Mouse (Mus musculus): Measurements from ENCODE around the gene Pank4. TPM values are rescaled to one million over a fixed set of nuclear protein-coding genes. Genes with fewer than 3 reads are reported as not detected.
A peak's percentile ranks its signal among the peaks of the same experiment; 100 is the strongest.

Gene Pank4
- polyA plus RNA-seq, 1 experiment from 2014 or later: 31.5 TPM

- WGBS: 76% methylated on average over 1 of the region's 1 CpGs
- Histone ChIP-seq H3K36me3 (ENCODE audit: control insufficient read depth, insufficient read depth, low read length) (no peaks in the 10 kb centered on the region), H3K27ac (ENCODE audit: low read depth, low read length) (no peak overlapping the region), H3K4me3 (ENCODE audit: low read depth, low read length) (no peak overlapping the region), H3K27me3 (ENCODE audit: control insufficient read depth, insufficient read depth, low read length) (no peaks in the 10 kb centered on the region), H3K9ac (ENCODE audit: low read depth, low read length) (no peak overlapping the region), H3K4me1 (replicated peaks; ENCODE audit: control insufficient read depth, insufficient read depth, low read length) (no peaks in the 10 kb centered on the region), H3K4me2 (replicated peaks; ENCODE audit: low read depth, low read length) (no peak overlapping the region), H3K9me3 (ENCODE audit: control insufficient read depth, low read length) (no peaks in the 10 kb centered on the region)
- DNase-seq (ENCODE audit: low spot score) (no peak), ATAC-seq (ENCODE audit: low FRiP score) (no peak)
These were observed 26.2 kb upstream of the Pank4 start for GRCm38 (mm10) chr4:154937746-154938145.

GRCm38 (mm10) chr4:154940156-154940555, 23.8 kb upstream of the Pank4 start:
- H3K27ac ChIP-seq (ENCODE audit: low read depth, low read length): no peak overlapping the region
- 0 out of 2 replicates have a peak, but pooled peaks cover 2% of the 10 kb centered on the region for H3K4me1 ChIP-seq (replicated peaks; ENCODE audit: control insufficient read depth, insufficient read depth, low read length)
- H3K9ac ChIP-seq (ENCODE audit: low read depth, low read length): no peak overlapping the region
- WGBS: 87% methylated on average over 2 of the region's 2 CpGs
- DNase-seq (ENCODE audit: low spot score): no peak
- no peaks in the 10 kb centered on the region for H3K9me3 ChIP-seq (ENCODE audit: control insufficient read depth, low read length)
- H3K4me2 ChIP-seq (replicated peaks; ENCODE audit: low read depth, low read length): no peak overlapping the region
- no peaks in the 10 kb centered on the region for H3K27me3 ChIP-seq (ENCODE audit: control insufficient read depth, insufficient read depth, low read length)
- ATAC-seq (ENCODE audit: low FRiP score): no peak
- no peaks in the 10 kb centered on the region for H3K36me3 ChIP-seq (ENCODE audit: control insufficient read depth, insufficient read depth, low read length)
- no peak overlapping the region for H3K4me3 ChIP-seq (ENCODE audit: low read depth, low read length)

- no peaks in the 10 kb centered on the region for H3K36me3 ChIP-seq (ENCODE audit: control insufficient read depth, insufficient read depth, low read length)
- ATAC-seq (ENCODE audit: low FRiP score): no peak
- WGBS: 93% methylated on average over 5 of the region's 5 CpGs
These were observed 22.1 kb upstream of the Pank4 start for GRCm38 (mm10) chr4:154941831-154942230.

DNA sequence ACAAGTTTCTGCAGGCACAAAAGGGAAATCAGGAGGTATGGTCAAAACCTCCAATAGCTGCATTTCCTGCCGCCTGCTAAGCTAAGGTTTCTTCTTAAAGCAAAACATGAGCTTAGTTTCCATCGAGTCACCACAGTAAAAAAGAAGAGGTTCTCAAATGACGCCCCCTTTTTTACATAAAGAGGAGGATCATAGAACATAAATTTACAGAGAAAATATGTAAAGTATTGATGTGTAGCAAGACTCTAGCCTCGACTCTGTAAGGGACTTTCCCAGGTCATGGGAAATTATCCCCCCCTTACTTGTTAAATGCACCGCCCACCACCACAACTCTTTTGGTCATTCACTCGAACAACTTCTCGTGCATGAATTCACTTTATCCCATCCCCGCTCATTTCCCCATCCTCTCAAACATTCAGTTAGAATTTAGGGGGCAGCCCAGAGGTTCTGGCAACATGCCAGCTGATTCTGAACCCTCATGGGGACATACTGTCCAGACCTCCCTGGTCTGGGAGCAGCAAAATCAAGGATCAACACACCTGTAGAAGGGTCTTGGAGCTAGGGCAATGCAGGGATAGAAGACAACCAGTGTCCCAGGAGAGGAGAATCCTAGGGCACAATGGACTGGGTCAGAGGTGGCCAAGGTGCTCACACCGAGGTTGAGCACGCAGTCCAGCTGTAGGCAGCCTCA, 21.1 kb upstream of the Pank4 start:
- Histone ChIP-seq H3K4me2 (replicated peaks; ENCODE audit: low read depth, low read length) (no peak overlapping the region), H3K4me3 (ENCODE audit: low read depth, low read length) (no peak overlapping the region), H3K9me3 (ENCODE audit: control insufficient read depth, low read length) (no peaks in the 10 kb centered on the region), H3K9ac (ENCODE audit: low read depth, low read length) (no peak overlapping the region), H3K36me3 (ENCODE audit: control insufficient read depth, insufficient read depth, low read length) (no peaks in the 10 kb centered on the region), H3K4me1 (replicated peaks; ENCODE audit: control insufficient read depth, insufficient read depth, low read length) (peaks cover 6% of the 10 kb centered on the region; the same call in 1 of the 2 replicates), H3K27ac (ENCODE audit: low read depth, low read length) (no peak overlapping the region), H3K27me3 (ENCODE audit: control insufficient read depth, insufficient read depth, low read length) (no peaks in the 10 kb centered on the region)
- 90% methylated on average over 10 of the region's 10 CpGs for WGBS
- ATAC-seq (ENCODE audit: low FRiP score) (no peak), DNase-seq (ENCODE audit: low spot score) (no peak)

More at GRCm38 (mm10) chr4:154941831-154942230, 22.1 kb upstream of the Pank4 start:
- no peaks in the 10 kb centered on the region for H3K9me3 ChIP-seq (ENCODE audit: control insufficient read depth, low read length)
- DNase-seq (ENCODE audit: low spot score): no peak
- H3K4me2 ChIP-seq (replicated peaks; ENCODE audit: low read depth, low read length): no peak overlapping the region
- H3K4me1 ChIP-seq (replicated peaks; ENCODE audit: control insufficient read depth, insufficient read depth, low read length): peaks cover 6% of the 10 kb centered on the region; the same call in 1 of the 2 replicates
- H3K4me3 ChIP-seq (ENCODE audit: low read depth, low read length): no peak overlapping the region
- H3K27ac ChIP-seq (ENCODE audit: low read depth, low read length): no peak overlapping the region
- no peak overlapping the region for H3K9ac ChIP-seq (ENCODE audit: low read depth, low read length)
- H3K27me3 ChIP-seq (ENCODE audit: control insufficient read depth, insufficient read depth, low read length): no peaks in the 10 kb centered on the region

- no peak for DNase-seq (ENCODE audit: low spot score)
- Histone ChIP-seq H3K9ac (ENCODE audit: low read depth, low read length) (no peak overlapping the region), H3K27ac (ENCODE audit: low read depth, low read length) (no peak overlapping the region), H3K27me3 (ENCODE audit: control insufficient read depth, insufficient read depth, low read length) (no peaks in the 10 kb centered on the region), H3K9me3 (ENCODE audit: control insufficient read depth, low read length) (no peaks in the 10 kb centered on the region), H3K36me3 (ENCODE audit: control insufficient read depth, insufficient read depth, low read length) (no peaks in the 10 kb centered on the region), H3K4me1 (replicated peaks; ENCODE audit: control insufficient read depth, insufficient read depth, low read length) (peaks cover 6% of the 10 kb centered on the region; the same call in 1 of the 2 replicates), H3K4me2 (replicated peaks; ENCODE audit: low read depth, low read length) (no peak overlapping the region), H3K4me3 (ENCODE audit: low read depth, low read length) (no peak overlapping the region)
- ATAC-seq (ENCODE audit: low FRiP score): no peak
- WGBS: 92% methylated on average over 6 of the region's 6 CpGs
These were observed 20.4 kb upstream of the Pank4 start for GRCm38 (mm10) chr4:154943323-154944039.

- DNase-seq (ENCODE audit: low spot score): peak; percentile 86
- WGBS: 9% methylated on average over 2 of the region's 2 CpGs
- Histone ChIP-seq H3K36me3 (ENCODE audit: control insufficient read depth, insufficient read depth, low read length) (no peaks in the 10 kb centered on the region), H3K4me3 (ENCODE audit: low read depth, low read length) (no peak overlapping the region), H3K4me1 (replicated peaks; ENCODE audit: control insufficient read depth, insufficient read depth, low read length) (peaks cover 10% of the 10 kb centered on the region; the same call in 1 of the 2 replicates), H3K9me3 (ENCODE audit: control insufficient read depth, low read length) (no peaks in the 10 kb centered on the region), H3K27me3 (ENCODE audit: control insufficient read depth, insufficient read depth, low read length) (peaks cover 3% of the 10 kb centered on the region; the same call in 1 of the 2 replicates), H3K27ac (ENCODE audit: low read depth, low read length) (no peak overlapping the region), H3K9ac (ENCODE audit: low read depth, low read length) (no peak overlapping the region), H3K4me2 (replicated peaks; ENCODE audit: low read depth, low read length) (no peak overlapping the region)
- ATAC-seq (ENCODE audit: low FRiP score): peak; percentile 66
These were observed 19.8 kb upstream of the Pank4 start for GRCm38 (mm10) chr4:154944121-154944590.

DNA sequence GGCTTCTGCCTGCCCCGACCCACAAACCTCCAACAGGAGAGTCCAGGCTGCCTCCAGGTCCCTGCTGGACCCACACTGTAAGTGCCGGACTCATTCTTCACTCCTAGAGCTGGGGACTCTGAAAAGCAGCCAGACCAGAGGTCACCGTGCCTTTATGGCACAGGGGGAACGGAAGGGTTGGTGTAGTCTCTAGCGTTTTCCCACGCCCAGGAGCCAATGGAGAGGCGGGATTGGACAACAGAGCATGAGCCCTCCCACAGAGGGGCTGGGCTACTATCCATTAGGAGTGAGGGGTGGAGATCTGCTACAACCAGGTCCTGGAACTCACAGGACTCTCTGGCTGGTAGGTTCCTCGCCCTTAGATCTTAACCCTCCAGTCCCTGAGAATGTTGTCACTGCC, 17.6 kb upstream of the Pank4 start:
- ATAC-seq (ENCODE audit: low FRiP score) (peak; percentile 83), DNase-seq (ENCODE audit: low spot score) (peak; percentile 87)
- no peaks in the 10 kb centered on the region for H3K9me3 ChIP-seq (ENCODE audit: control insufficient read depth, low read length)
- peaks cover 8% of the 10 kb centered on the region for H3K27me3 ChIP-seq (ENCODE audit: control insufficient read depth, insufficient read depth, low read length)
- H3K9ac ChIP-seq (ENCODE audit: low read depth, low read length): peak overlapping the region; percentile 41; the same call in 1 of the 2 replicates
- H3K36me3 ChIP-seq (ENCODE audit: control insufficient read depth, insufficient read depth, low read length): no peaks in the 10 kb centered on the region
- WGBS: 3% methylated on average over 8 of the region's 8 CpGs
- H3K4me1 ChIP-seq (replicated peaks; ENCODE audit: control insufficient read depth, insufficient read depth, low read length): peaks cover 10% of the 10 kb centered on the region; the same call in 1 of the 2 replicates
- H3K4me3 ChIP-seq (ENCODE audit: low read depth, low read length): peak overlapping the region; percentile 34
- peak overlapping the region; percentile 43 for H3K27ac ChIP-seq (ENCODE audit: low read depth, low read length)
- peak overlapping the region; percentile 52 for H3K4me2 ChIP-seq (replicated peaks; ENCODE audit: low read depth, low read length)

DNA sequence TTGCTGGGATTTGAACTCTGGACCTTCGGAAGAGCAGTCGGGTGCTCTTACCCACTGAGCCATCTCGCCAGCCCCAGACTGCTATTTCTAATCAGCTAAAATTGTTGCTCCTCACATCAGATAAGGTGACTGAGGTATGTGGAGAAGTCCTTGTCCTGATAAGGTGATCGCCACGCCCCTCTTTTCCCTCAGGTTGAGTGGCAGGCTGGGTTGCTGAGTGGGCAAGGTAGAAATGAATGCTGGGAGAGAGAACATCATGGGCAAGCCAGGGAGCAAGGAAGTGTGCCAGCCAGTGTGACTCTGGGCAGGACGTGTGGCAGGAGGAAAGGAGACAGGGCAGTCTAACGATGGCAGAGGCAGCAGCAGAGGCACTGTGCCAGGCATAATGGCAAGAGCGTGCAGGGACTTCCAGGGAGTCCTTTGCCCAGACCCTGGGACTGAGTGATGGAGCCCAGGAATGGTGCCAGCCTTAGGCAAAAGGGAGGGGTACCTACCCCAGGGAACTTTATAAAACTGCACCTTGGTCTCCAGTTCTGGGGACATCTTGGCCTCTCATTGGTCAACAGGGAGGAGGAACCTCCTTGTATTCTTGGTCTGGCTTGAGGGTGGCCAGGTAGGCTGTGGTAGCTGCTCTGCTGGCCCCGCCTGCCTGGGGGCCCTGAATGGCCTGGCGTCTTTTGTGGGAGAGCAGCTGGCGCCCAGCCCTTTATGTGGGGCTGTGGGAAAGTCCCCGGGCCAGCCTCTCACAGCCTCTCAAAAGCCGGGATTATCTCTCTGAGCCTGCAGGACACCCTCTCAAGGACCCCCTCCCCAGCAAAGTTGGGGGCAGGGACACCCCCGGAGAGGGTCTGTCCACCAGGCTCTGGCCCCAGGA, 15.6 kb upstream of the Pank4 start:
- 0 out of 2 replicates have a peak, but pooled peaks have one; percentile 15 for ATAC-seq (ENCODE audit: low FRiP score)
- Histone ChIP-seq H3K4me3 (ENCODE audit: low read depth, low read length) (no peak overlapping the region), H3K27ac (ENCODE audit: low read depth, low read length) (peak overlapping the region; percentile 81)

More for the DNA sequence above, 15.6 kb upstream of the Pank4 start:
- Histone ChIP-seq H3K4me1 (replicated peaks; ENCODE audit: control insufficient read depth, insufficient read depth, low read length) (peaks cover 19% of the 10 kb centered on the region), H3K9me3 (ENCODE audit: control insufficient read depth, low read length) (no peaks in the 10 kb centered on the region), H3K4me2 (replicated peaks; ENCODE audit: low read depth, low read length) (peak overlapping the region; percentile 23), H3K27me3 (ENCODE audit: control insufficient read depth, insufficient read depth, low read length) (peaks cover 8% of the 10 kb centered on the region), H3K36me3 (ENCODE audit: control insufficient read depth, insufficient read depth, low read length) (no peaks in the 10 kb centered on the region), H3K9ac (ENCODE audit: low read depth, low read length) (no peak overlapping the region)
- DNase-seq (ENCODE audit: low spot score): peak; percentile 55
- WGBS: 49% methylated on average over 14 of the region's 14 CpGs
